Mouse (Mus musculus) intestine, embryonic 15.5 days (tissue): ENCODE measurements around the gene Olfr169. TPM values are rescaled to one million over a fixed set of nuclear protein-coding genes. Genes with fewer than 3 reads are reported as not detected.
"Not testable (repeated sequence)": the region's sequence is repeated elsewhere in the genome, so short reads cannot be mapped to it uniquely, and the experiment has no call there.

ENCODE experiments used
- ATAC-seq: fragments of 200-750 bp; cut with Nextera tagmentation; 2 replicates; pipeline ENCODE4 v1.8.0; 2017; ENCODE audit warnings: moderate TSS enrichment, moderate library complexity
- H3K27ac ChIP-seq: fragments of 300-500 bp; sonication (generic); 2 replicates; pipeline ENCODE4 v1.5.1; 2015; ENCODE audit warnings: mild to moderate bottlenecking, inconsistent platforms
- H3K27me3 ChIP-seq: fragments of 300-500 bp; sonication (generic); replicated peaks from 2 replicates; pipeline ENCODE4 v1.6.1; 2015; ENCODE audit warnings: inconsistent platforms
- H3K36me3 ChIP-seq: fragments of 300-500 bp; sonication (generic); 2 replicates; pipeline ENCODE4 v1.6.1; 2015; ENCODE audit warnings: inconsistent platforms
- H3K4me1 ChIP-seq: fragments of 300-500 bp; sonication (generic); replicated peaks from 2 replicates; pipeline ENCODE4 v1.6.1; 2015; ENCODE audit warnings: inconsistent platforms
- H3K4me2 ChIP-seq: fragments of 300-500 bp; sonication (generic); replicated peaks from 2 replicates; pipeline ENCODE4 v1.6.1; 2015; ENCODE audit warnings: mild to moderate bottlenecking, inconsistent platforms
- H3K4me3 ChIP-seq: fragments of 300-500 bp; sonication (generic); replicated peaks from 2 replicates; pipeline ENCODE4 v1.5.1; 2015; ENCODE audit warnings: inconsistent platforms
- H3K9ac ChIP-seq: fragments of 300-500 bp; sonication (generic); 2 replicates; pipeline ENCODE4 v1.6.1; 2015; ENCODE audit warnings: inconsistent platforms
- H3K9me3 ChIP-seq: fragments of 300-500 bp; sonication (generic); 2 replicates; pipeline ENCODE4 v1.6.1; 2016; ENCODE audit warnings: inconsistent platforms
- WGBS: fragments of 180-500 bp; shearing (Covaris S2); methylation state at CpG from one replicate; pipeline ENCODE4 v1.1.7; 2015; 5-methylcytosine and 5-hydroxymethylcytosine counted together
- polyA plus RNA-seq: library from polyadenylated mRNA; unstranded; fragments of >200 nt; fragmentation: Nextera tagmentation; extraction: Ambion mirVana; gene quantifications from 2 replicates; pipeline ENCODE4 v1.2.1, GENCODE M21; 2015

The Olfr169 gene
- not detected in 2 replicates for polyA plus RNA-seq

DNA sequence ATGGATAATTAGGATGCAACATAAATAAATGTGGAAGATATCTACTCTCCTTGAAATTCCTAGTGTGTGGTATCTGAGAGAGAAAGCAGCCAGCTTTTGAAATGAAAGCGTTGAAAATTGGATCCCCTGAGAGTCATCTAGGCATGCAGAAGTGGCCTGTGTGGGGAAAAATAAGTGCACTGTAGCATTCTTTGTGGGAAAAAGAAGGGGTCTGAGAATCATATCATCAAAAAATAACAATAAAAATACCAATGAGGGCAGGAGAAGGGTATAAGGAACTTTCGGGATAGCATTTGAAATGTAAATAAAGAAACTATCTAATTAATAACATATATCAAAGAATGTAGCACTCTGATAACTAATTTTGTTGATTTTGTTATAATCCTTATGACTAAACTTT is at the start of gene Olfr169:
TSS of gene Olfr169 (minus strand) at position 101 of the 400 bp plus-strand sequence.
- H3K9ac ChIP-seq, ATAC-seq, H3K9me3 ChIP-seq, H3K27ac ChIP-seq, H3K4me2 ChIP-seq, H3K36me3 ChIP-seq, H3K4me1 ChIP-seq, H3K27me3 ChIP-seq, H3K4me3 ChIP-seq: not testable (repeated sequence)
- 87% methylated on average over 2 of the region's 2 CpGs for WGBS

DNA sequence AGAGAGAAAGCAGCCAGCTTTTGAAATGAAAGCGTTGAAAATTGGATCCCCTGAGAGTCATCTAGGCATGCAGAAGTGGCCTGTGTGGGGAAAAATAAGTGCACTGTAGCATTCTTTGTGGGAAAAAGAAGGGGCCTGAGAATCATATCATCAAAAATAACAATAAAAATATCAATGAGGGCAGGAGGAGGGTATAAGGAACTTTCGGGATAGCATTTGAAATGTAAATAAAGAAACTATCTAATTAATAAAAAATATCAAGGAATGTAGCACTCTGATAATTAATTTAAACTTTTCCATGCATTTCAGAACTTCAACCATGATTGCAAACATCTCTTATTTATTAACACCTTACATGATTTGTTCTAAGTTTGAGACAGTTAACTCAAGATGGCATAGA is 40.2 kb upstream of the Olfr169 start, which contains the start of gene Olfr170:
TSS of gene Olfr170 (minus strand) at position 101 of the 400 bp plus-strand sequence.
- 92% methylated on average over 2 of the region's 2 CpGs for WGBS
- not testable (repeated sequence) for H3K4me3 ChIP-seq, H3K9me3 ChIP-seq, H3K36me3 ChIP-seq, ATAC-seq, H3K4me2 ChIP-seq, H3K9ac ChIP-seq, H3K27ac ChIP-seq, H3K27me3 ChIP-seq, H3K4me1 ChIP-seq

DNA sequence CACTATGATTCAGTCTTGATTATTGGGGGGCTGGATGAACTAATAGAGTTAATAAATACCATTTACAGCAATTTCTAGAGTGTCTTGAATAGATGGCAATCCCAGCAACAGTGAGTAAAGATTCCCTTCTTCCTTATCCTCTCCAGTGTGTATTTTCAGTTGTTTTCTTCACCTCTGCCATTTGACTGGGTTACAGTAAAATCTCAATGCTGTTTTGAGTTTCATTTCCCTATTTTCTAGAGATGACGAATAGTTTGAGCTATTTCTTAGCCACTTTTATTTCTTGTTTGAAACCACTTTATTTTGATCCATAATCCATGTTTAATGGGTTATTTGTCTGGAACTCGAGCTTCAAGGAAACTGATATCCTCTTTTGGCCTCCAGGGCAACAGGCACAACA is 31.6 kb upstream of the Olfr169 start:
- no peaks in the 10 kb centered on the region for H3K36me3 ChIP-seq
- no peaks in the 10 kb centered on the region for H3K9me3 ChIP-seq
- no peak overlapping the region for H3K27ac ChIP-seq
- H3K27me3 ChIP-seq, result no peaks in the 10 kb centered on the region
- H3K4me2 ChIP-seq, result no peak overlapping the region
- H3K4me3 ChIP-seq, result no peak overlapping the region
- no peaks in the 10 kb centered on the region for H3K4me1 ChIP-seq
- WGBS, result 50% methylated on average over 2 of the region's 2 CpGs
- no peak overlapping the region for H3K9ac ChIP-seq
- no peak for ATAC-seq

DNA sequence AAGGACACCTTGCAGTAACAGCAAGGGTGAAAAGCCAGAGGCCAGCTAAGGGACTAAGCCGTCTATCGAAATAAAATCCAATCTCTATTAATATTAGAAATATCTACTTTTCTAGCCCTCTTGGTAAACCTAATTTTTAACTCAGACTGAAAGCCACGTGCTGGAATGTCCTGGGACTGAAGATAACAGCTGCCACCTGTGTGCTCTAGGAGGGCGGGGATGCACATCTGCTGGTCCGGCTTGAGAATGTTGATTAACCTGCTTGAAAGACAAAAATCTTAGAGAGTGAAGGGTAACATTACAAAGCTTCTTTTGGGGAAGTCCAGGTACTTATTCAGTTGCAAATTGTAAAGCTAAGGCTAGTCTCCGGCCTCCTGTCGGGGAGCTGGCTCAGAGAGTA is 18.2 kb downstream of the Olfr169 start:
- not testable (repeated sequence) for H3K4me3 ChIP-seq, ATAC-seq, H3K27me3 ChIP-seq, H3K27ac ChIP-seq, H3K4me1 ChIP-seq, H3K9ac ChIP-seq, H3K4me2 ChIP-seq, H3K36me3 ChIP-seq, H3K9me3 ChIP-seq
- 85% methylated on average over 7 of the region's 7 CpGs for WGBS

DNA sequence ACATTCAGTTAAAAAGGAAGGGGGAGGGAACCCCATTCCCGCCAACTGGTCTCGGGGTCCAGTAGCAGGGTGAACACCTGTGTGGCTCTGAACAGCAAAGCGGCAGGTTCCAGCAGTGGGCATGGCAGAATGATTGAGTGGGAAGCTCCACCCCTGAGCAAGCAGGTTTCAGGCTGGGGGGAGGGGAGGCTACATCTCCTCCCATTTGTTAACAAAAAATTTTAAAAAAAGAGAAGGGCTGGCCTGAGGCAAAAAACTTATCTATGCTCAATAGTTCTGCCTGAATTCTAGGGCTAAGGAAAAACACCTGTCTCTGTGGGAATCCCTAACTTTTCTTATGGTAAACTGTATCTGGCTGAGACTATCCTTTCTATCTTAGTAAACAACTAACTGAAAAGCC is 19.4 kb downstream of the Olfr169 start:
- 86% methylated on average over 3 of the region's 3 CpGs for WGBS
- H3K27me3 ChIP-seq, H3K4me1 ChIP-seq, H3K9me3 ChIP-seq, ATAC-seq, H3K36me3 ChIP-seq, H3K4me3 ChIP-seq, H3K9ac ChIP-seq, H3K27ac ChIP-seq, H3K4me2 ChIP-seq: not testable (repeated sequence)

DNA sequence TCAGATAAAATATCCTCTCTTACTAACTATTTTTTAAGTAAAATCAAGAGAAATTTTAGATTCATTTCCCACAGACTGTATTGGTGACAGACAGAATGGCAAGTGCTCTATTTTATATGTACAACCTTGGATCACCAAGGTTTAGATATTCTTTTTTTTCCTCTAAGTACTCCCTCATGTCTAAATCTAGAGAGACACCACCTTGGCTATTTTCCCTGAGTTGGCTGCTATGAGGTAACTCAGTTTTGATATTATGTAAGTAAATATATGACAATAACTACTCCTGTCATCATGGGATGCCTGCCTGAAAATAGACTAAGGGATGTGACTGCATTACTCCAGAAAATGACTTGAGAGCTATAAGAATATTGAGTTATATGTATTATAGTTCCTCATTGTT is 36.2 kb downstream of the Olfr169 start, which contains the start of gene Olfr168:
TSS of gene Olfr168 (minus strand) at position 101 of the 400 bp plus-strand sequence.
- Histone ChIP-seq H3K9ac (no peak within 1 kb of the TSS), H3K4me3 (no peak within 1 kb of the TSS), H3K36me3 (no peaks in the 10 kb centered on the region), H3K27me3 (no peaks in the 10 kb centered on the region), H3K4me1 (no peaks in the 10 kb centered on the region), H3K9me3 (no peaks in the 10 kb centered on the region), H3K4me2 (no peak within 1 kb of the TSS), H3K27ac (no peak within 1 kb of the TSS)
- no peak for ATAC-seq

DNA sequence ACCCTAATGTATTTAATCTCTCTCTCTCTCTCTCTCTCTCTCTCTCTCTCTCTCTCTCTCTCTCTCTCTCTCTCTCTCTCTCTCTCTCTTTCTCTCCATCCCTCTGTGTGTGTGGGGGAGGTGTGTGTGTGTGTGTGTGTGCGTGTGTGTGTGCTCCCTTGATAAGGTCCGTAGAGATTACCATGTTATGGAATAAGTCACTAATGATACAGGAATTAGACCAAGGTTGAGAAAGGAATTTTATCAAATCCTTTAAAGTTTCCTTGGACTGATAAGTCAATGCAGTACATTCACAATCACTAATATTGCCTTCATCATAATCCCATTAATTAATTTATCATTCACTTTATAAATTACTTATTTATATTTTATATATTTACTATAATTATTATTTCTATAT is 49.4 kb downstream of the Olfr169 start, which contains the start of gene Olfr167:
TSS of gene Olfr167 (minus strand) at position 101 of the 400 bp plus-strand sequence.
- H3K4me3 ChIP-seq, result no peak within 1 kb of the TSS
- no peak for ATAC-seq
- no peaks in the 10 kb centered on the region for H3K36me3 ChIP-seq
- no peak within 1 kb of the TSS for H3K27ac ChIP-seq
- H3K9me3 ChIP-seq, result no peaks in the 10 kb centered on the region
- H3K9ac ChIP-seq, result no peak within 1 kb of the TSS
- H3K4me1 ChIP-seq, result no peaks in the 10 kb centered on the region
- no peak within 1 kb of the TSS for H3K4me2 ChIP-seq
- no peaks in the 10 kb centered on the region for H3K27me3 ChIP-seq
- WGBS, result 90% methylated on average over 2 of the region's 2 CpGs

Other genes with a start within 250 kb of the Olfr169 start
- gene Olfr165, start 148.7 kb downstream of the Olfr169 start, polyA plus RNA-seq, result not detected in 2 replicates
- gene Olfr166, start 88.1 kb downstream of the Olfr169 start, polyA plus RNA-seq, result not detected in 2 replicates
- not detected in 2 replicates for gene Olfr167, start 49.5 kb downstream of the Olfr169 start, polyA plus RNA-seq
- not detected in 2 replicates for gene Olfr168, start 36.3 kb downstream of the Olfr169 start, polyA plus RNA-seq
- not detected in 2 replicates for gene Olfr170, start 40.1 kb upstream of the Olfr169 start, polyA plus RNA-seq
- not detected in 2 replicates for gene Olfr171, start 58.1 kb upstream of the Olfr169 start, polyA plus RNA-seq
- 0.05 and 0.06 TPM in 2 replicates for gene Lamp3, start 134.6 kb upstream of the Olfr169 start, polyA plus RNA-seq
- 9.4 and 11.1 TPM in 2 replicates for gene B3gnt5, start 188.4 kb upstream of the Olfr169 start, polyA plus RNA-seq